20 mouse cellular contexts compared by ENCODE assay signal in genomic region chr8:124272792-124273191, GRCm38 (mm10). TPM values are rescaled to one million over a fixed set of nuclear protein-coding genes. Genes with fewer than 3 reads are reported as not detected.
DNase-seq lines count a peak whose midpoint lies in the region; ATAC-seq and TF ChIP-seq lines count a peak whose summit lies in the region.
"Had no signal": no experiment of that assay in that cellular context is flagged by ENCODE, and none has a peak within 500 bp of the region (broad histone marks: within the 10 kb centered on the region; RNA-seq: fewer than 3 reads in every experiment).

No protein-coding gene starts in this region.

- peaks cover 24% of the 10 kb centered on the region for H3K4me1 ChIP-seq in heart, postnatal 0 days (ENCODE audit: control insufficient read depth, insufficient read depth)
- peaks cover 6% of the 10 kb centered on the region; the same call in 1 of the 2 replicates for H3K4me1 ChIP-seq in limb, embryonic 11.5 days (ENCODE audit: control insufficient read depth, insufficient read depth, low read length)
- H3K4me1 ChIP-seq in limb, embryonic 10.5 days: peaks cover 47% of the 10 kb centered on the region
- peaks cover 54 to 84% of the 10 kb centered on the region in 2 experiments for H3K4me1 ChIP-seq in CH12.LX (ENCODE audit: control insufficient read depth in 1 of 2, insufficient read depth in 2 of 2)
- peaks cover 41% of the 10 kb centered on the region for H3K4me1 ChIP-seq in brown adipose tissue, adult 24 weeks (ENCODE audit: control insufficient read depth, insufficient read depth, insufficient read length, low read length)

- H3K9me3 ChIP-seq in heart, postnatal 0 days (replicated peaks; ENCODE audit: control insufficient read depth, low read length): no peaks in the 10 kb centered on the region
- no peaks in the 10 kb centered on the region for H3K9me3 ChIP-seq in limb, embryonic 11.5 days (ENCODE audit: control insufficient read depth, low read length)
- no peaks in the 10 kb centered on the region for H3K9me3 ChIP-seq in limb, embryonic 10.5 days (replicated peaks)
- H3K9me3 ChIP-seq in CH12.LX (replicated peaks; ENCODE audit: low read length): peaks cover 12% of the 10 kb centered on the region
- H3K9me3 ChIP-seq: intestine, embryonic 15.5 days; limb, embryonic 13.5 days; midbrain, embryonic 13.5 days; neural tube, embryonic 15.5 days had no signal

- H3K4me2 ChIP-seq in heart, postnatal 0 days (ENCODE audit: low read depth, low read length): no peak overlapping the region
- H3K4me2 ChIP-seq in limb, embryonic 11.5 days (ENCODE audit: low read depth, severe bottlenecking): no peak overlapping the region
- H3K4me2 ChIP-seq in CH12.LX (ENCODE audit: insufficient read depth, low read depth, poor library complexity, severe bottlenecking): no peak overlapping the region
- H3K4me2 ChIP-seq: intestine, embryonic 15.5 days; limb, embryonic 13.5 days; midbrain, embryonic 13.5 days; neural tube, embryonic 15.5 days had no signal

- no peak for TF ChIP-seq CTCF in heart, postnatal 0 days (IDR thresholded peaks at IDR 0.05; ENCODE audit: low read depth)
- TF ChIP-seq CTCF in CH12.LX (conservative IDR thresholded peaks at IDR 0.05 in 1 of 2, IDR thresholded peaks at IDR 0.05 in 1 of 2; ENCODE audit: low read depth in 2 of 2, low read length in 2 of 2): no peak

- 65% methylated on average over 3 of the region's 3 CpGs for whole genome bisulfite sequencing in heart, postnatal 0 days
- WGBS in limb, embryonic 11.5 days: 48% methylated on average over 3 of the region's 3 CpGs
- WGBS in limb, embryonic 10.5 days: 60% methylated on average over 3 of the region's 3 CpGs

- no peaks in the 10 kb centered on the region for H3K36me3 ChIP-seq in heart, postnatal 0 days (replicated peaks; ENCODE audit: control insufficient read depth, insufficient read depth, low read length)
- H3K36me3 ChIP-seq in limb, embryonic 11.5 days (ENCODE audit: control insufficient read depth, insufficient read depth, low read length): no peaks in the 10 kb centered on the region
- peaks cover 16% of the 10 kb centered on the region for H3K36me3 ChIP-seq in limb, embryonic 10.5 days
- peaks cover 3 to 27% of the 10 kb centered on the region in 2 experiments for H3K36me3 ChIP-seq in CH12.LX (replicated peaks in 1 of 2; ENCODE audit: control insufficient read depth in 1 of 2, insufficient read depth in 1 of 2, low read length in 1 of 2)
- H3K36me3 ChIP-seq: G1E; neural tube, embryonic 15.5 days had no signal

- ATAC-seq in heart, postnatal 0 days (ENCODE audit: insufficient read depth, low read depth): no peak
- ATAC-seq in limb, embryonic 11.5 days (ENCODE audit: insufficient number of reproducible peaks, low FRiP score, low TSS enrichment, low read depth): 0 out of 2 replicates have a peak, but pooled peaks have one; percentile 26
- no peak for ATAC-seq in CD4-positive, CD25-positive, alpha-beta regulatory T cell, adult 4 months
- ATAC-seq: forebrain, embryonic 14.5 days; intestine, embryonic 15.5 days; midbrain, embryonic 13.5 days had no signal

- H3K27ac ChIP-seq in heart, postnatal 0 days (ENCODE audit: low read depth): peak overlapping the region; percentile 7; the same call in 1 of the 2 replicates
- no peak overlapping the region for H3K27ac ChIP-seq in limb, embryonic 11.5 days (replicated peaks; ENCODE audit: low read depth, low read length)
- H3K27ac ChIP-seq in limb, embryonic 10.5 days: no peak overlapping the region
- H3K27ac ChIP-seq in CH12.LX (ENCODE audit: insufficient read depth, low read depth): peak overlapping the region; percentile 57
- peak overlapping the region; percentile 94 for H3K27ac ChIP-seq in brown adipose tissue, adult 24 weeks (replicated peaks; ENCODE audit: low read depth, low read length)
- H3K27ac ChIP-seq: intestine, embryonic 15.5 days; left cerebral cortex, adult 2 months; limb, embryonic 13.5 days; midbrain, embryonic 13.5 days; neural tube, embryonic 15.5 days had no signal

- no peak for TF ChIP-seq POLR2A in CH12.LX (IDR thresholded peaks at IDR 0.05; ENCODE audit: low read depth, low read length)

- DNase-seq in heart, postnatal 0 days (ENCODE audit: low spot score): no peak
- no peak for DNase-seq in heart, adult 8-10 months (ENCODE audit: low spot score)
- no peak for DNase-seq in limb, embryonic 11.5 days (ENCODE audit: low spot score)
- DNase-seq in limb, embryonic 10.5 days (ENCODE audit: low spot score): no peak
- no peak for DNase-seq in CH12.LX (ENCODE audit: extremely low read depth)
- DNase-seq: cerebellum, adult 18-20 months; gastrocnemius, postnatal 36 days; lung, adult 2 months; right cerebral cortex, postnatal 25 days had no signal

- in situ Hi-C loops in CH12.LX (cut with MboI; ENCODE audit: low pct_ligation_motif_present, low pct_unique_long_range_greater_than_20kb, low sequenced_read_pairs): no loop called here

- H3K27me3 ChIP-seq in heart, postnatal 0 days (ENCODE audit: control insufficient read depth, insufficient read depth, low read length): no peaks in the 10 kb centered on the region
- no peaks in the 10 kb centered on the region for H3K27me3 ChIP-seq in limb, embryonic 11.5 days (ENCODE audit: control insufficient read depth, insufficient read depth, low read length)
- H3K27me3 ChIP-seq in limb, embryonic 10.5 days (ENCODE audit: low read depth, poor library complexity, severe bottlenecking): no peaks in the 10 kb centered on the region
- H3K27me3 ChIP-seq in CH12.LX (replicated peaks): no peaks in the 10 kb centered on the region
- H3K27me3 ChIP-seq: intestine, embryonic 15.5 days; limb, embryonic 13.5 days; midbrain, embryonic 13.5 days; neural tube, embryonic 15.5 days had no signal

- no peak for TF ChIP-seq RAD21 in CH12.LX (IDR thresholded peaks at IDR 0.05; ENCODE audit: low read depth, low read length)

- dilution Hi-C loops in CH12.LX (cut with MboI; ENCODE audit: extremely low pct_ligation_motif_present, extremely low pct_unique_long_range_greater_than_20kb, low sequenced_read_pairs): no loop called here

- peaks cover 5% of the 10 kb centered on the region; the same call in 1 of the 2 replicates for H3K79me2 ChIP-seq in CH12.LX (replicated peaks; ENCODE audit: control insufficient read depth, extremely low read depth, insufficient read depth, poor library complexity, severe bottlenecking)

- H3K9ac ChIP-seq in heart, postnatal 0 days (replicated peaks; ENCODE audit: low read depth, low read length): no peak overlapping the region
- no peak overlapping the region for H3K9ac ChIP-seq in limb, embryonic 11.5 days (ENCODE audit: low read length)
- no peak overlapping the region for H3K9ac ChIP-seq in CH12.LX (ENCODE audit: insufficient read depth, low read depth)
- H3K9ac ChIP-seq: intestine, embryonic 15.5 days; limb, embryonic 13.5 days; midbrain, embryonic 13.5 days; neural tube, embryonic 15.5 days had no signal

- H3K4me3 ChIP-seq in heart, postnatal 0 days (ENCODE audit: low read depth, low read length): no peak overlapping the region
- no peak overlapping the region for H3K4me3 ChIP-seq in limb, embryonic 11.5 days (ENCODE audit: low read depth, low read length)
- no peak overlapping the region for H3K4me3 ChIP-seq in limb, embryonic 10.5 days
- H3K4me3 ChIP-seq in CH12.LX (replicated peaks in 1 of 3; ENCODE audit: low read depth in 2 of 3, low read length in 2 of 3, poor library complexity in 1 of 3): peak overlapping the region in 1 of 3 experiments; percentile 11
- no peak overlapping the region for H3K4me3 ChIP-seq in brown adipose tissue, adult 24 weeks (ENCODE audit: insufficient read depth, low read depth, low read length)
- H3K4me3 ChIP-seq: erythroblast, embryonic 14.5 days; intestine, embryonic 15.5 days; left cerebral cortex, adult 2 months; limb, embryonic 13.5 days; midbrain, embryonic 13.5 days; myocyte; neural tube, embryonic 15.5 days had no signal

- no peak for TF ChIP-seq EP300 in heart, postnatal 0 days (IDR thresholded peaks at IDR 0.05; ENCODE audit: low read depth)
- TF ChIP-seq EP300 in CH12.LX (IDR thresholded peaks at IDR 0.05; ENCODE audit: low read length): no peak

TF ChIP-seq in CH12.LX, 34 proteins besides CTCF, POLR2A, EP300 and RAD21:
- TF ChIP-seq MXI1 (IDR thresholded peaks at IDR 0.05; ENCODE audit: low read depth, low read length) (no peak), BHLHE40 (IDR thresholded peaks at IDR 0.05; ENCODE audit: low read depth, low read length) (no peak), CHD1 (IDR thresholded peaks at IDR 0.05; ENCODE audit: low read depth, low read length) (no peak), USF2 (conservative IDR thresholded peaks at IDR 0.05; ENCODE audit: low read depth, low read length) (no peak), KAT2A (IDR thresholded peaks at IDR 0.05; ENCODE audit: insufficient replicate concordance, low read length) (no peak), ETS1 (conservative IDR thresholded peaks at IDR 0.05; ENCODE audit: low read depth, low read length) (no peak), SMC3 (IDR thresholded peaks at IDR 0.05; ENCODE audit: low read depth, low read length) (no peak), USF1 (IDR thresholded peaks at IDR 0.05; ENCODE audit: low read depth, low read length) (no peak), TBP (conservative IDR thresholded peaks at IDR 0.05; ENCODE audit: low read depth, low read length) (no peak), MAZ (IDR thresholded peaks at IDR 0.05; ENCODE audit: low read depth, low read length) (no peak), TCF12 (IDR thresholded peaks at IDR 0.05; ENCODE audit: low read depth, low read length) (no peak), ZMIZ1 (IDR thresholded peaks at IDR 0.05; ENCODE audit: low read depth, low read length) (no peak), MYC (IDR thresholded peaks at IDR 0.05; ENCODE audit: low read depth, low read length) (no peak), JUN (IDR thresholded peaks at IDR 0.05; ENCODE audit: insufficient read depth, low read depth, low read length) (no peak), IRF4 (IDR thresholded peaks at IDR 0.05; ENCODE audit: low read depth, low read length) (no peak), JUND (conservative IDR thresholded peaks at IDR 0.05; ENCODE audit: low read depth, low read length) (no peak)

RNA-seq across cellular contexts. Expression of gene Galnt2, which starts 41.6 kb away (rescaled TPM):
- 30.0 and 35.4 TPM in 2 replicates for total RNA-seq in heart, postnatal 0 days (2014; rRNA removed; ENCODE audit: low replicate concordance)
- 24.6 and 30.3 TPM in 2 replicates for polyA plus RNA-seq in heart, postnatal 0 days (2015; fragmentation: Nextera tagmentation; extraction: Ambion mirVana)
- total RNA-seq in heart, adult 8-10 months (2022): 10 to 100 TPM; 32.0 to 40.3 (median 33.8) TPM
- polyA plus RNA-seq in limb, embryonic 11.5 days (2014; fragmentation: Nextera tagmentation; extraction: Ambion mirVana): 56.4 and 59.4 TPM in 2 replicates
- polyA plus RNA-seq in limb, embryonic 10.5 days (2016; fragmentation: Nextera tagmentation; extraction: Ambion mirVana): 35.0 and 43.7 TPM in 2 replicates
- 23.6 and 25.9 TPM in 2 replicates for total RNA-seq in CH12.LX (2012; rRNA removed)
- 18.6 and 23.2 TPM in 2 replicates for total RNA-seq in CH12.LX (2014; rRNA removed)
- polyA plus RNA-seq in CH12.LX (2012; ENCODE audit: insufficient read length, low read depth): 21.9 and 27.3 TPM in 2 replicates
- 34.1 and 54.4 TPM in 2 replicates for polyA plus RNA-seq in brown adipose tissue, adult 24 weeks (2012; ENCODE audit: insufficient read depth, insufficient read length, missing spikeins)
- polyA plus RNA-seq in CD4-positive, CD25-positive, alpha-beta regulatory T cell, adult 4 months (2017; shearing (Covaris generic)): 10 to 100 TPM; 18.5 to 18.7 TPM
- total RNA-seq: G1E had no signal
- polyA plus RNA-seq: G1E had no signal

Comparison
In these comparisons a context has a peak if more than half of its experiments do, and no peak if none do; other contexts are left out.
1. H3K27ac ChIP-seq: peak in heart, postnatal 0 days (single experiment), CH12.LX (single experiment) and brown adipose tissue, adult 24 weeks (single experiment); none in limb, embryonic 11.5 days (single experiment) and limb, embryonic 10.5 days (single experiment).